Mouse (Mus musculus): ENCODE data around the gene Emilin1. TPM values are rescaled to one million over a fixed set of nuclear protein-coding genes. Genes with fewer than 3 reads are reported as not detected.
A peak's percentile ranks its signal among the peaks of the same experiment; 100 is the strongest.

Emilin1 gene
- total and polyA plus RNA-seq, 3 experiments: 0.11 to 0.63 (median 0.34) TPM

DNA sequence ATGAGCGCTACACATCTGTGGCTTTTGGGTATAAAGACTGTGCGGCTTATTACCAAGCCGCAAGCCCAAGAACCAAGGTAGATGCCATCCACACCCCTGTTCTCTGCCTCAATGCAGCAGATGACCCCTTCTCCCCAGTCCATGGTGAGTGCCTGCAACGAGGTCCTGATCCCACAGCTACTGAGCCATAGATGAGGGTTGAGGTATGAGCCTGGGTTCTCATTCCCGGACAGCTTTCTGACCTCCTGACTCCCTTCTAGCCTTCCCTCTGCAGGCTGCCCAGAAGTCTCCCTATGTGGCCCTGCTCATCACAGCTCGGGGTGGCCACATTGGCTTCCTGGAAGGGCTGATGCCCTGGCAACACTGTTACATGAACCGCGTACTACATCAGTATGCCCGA, 41.4 kb downstream of the Emilin1 start:
- Histone ChIP-seq H3K9ac (ENCODE audit: insufficient read depth, low read depth) (no peak overlapping the region), H3K4me2 (ENCODE audit: insufficient read depth, low read depth, poor library complexity, severe bottlenecking) (no peak overlapping the region), H3K27me3 (replicated peaks) (peaks cover under 1% of the 10 kb centered on the region), H3K36me3 (replicated peaks in 1 of 2; ENCODE audit: control insufficient read depth in 1 of 2, insufficient read depth in 1 of 2, low read length in 1 of 2) (peaks cover 53 to 66% of the 10 kb centered on the region in 2 experiments), H3K79me2 (replicated peaks; ENCODE audit: control insufficient read depth, extremely low read depth, insufficient read depth, poor library complexity, severe bottlenecking) (peaks cover 16% of the 10 kb centered on the region), H3K27ac (ENCODE audit: insufficient read depth, low read depth) (no peak overlapping the region), H3K4me3 (replicated peaks in 1 of 3; ENCODE audit: low read depth in 2 of 3, low read length in 2 of 3, poor library complexity in 1 of 3) (no peak overlapping the region), H3K9me3 (replicated peaks; ENCODE audit: low read length) (peaks cover 5% of the 10 kb centered on the region), H3K4me1 (ENCODE audit: control insufficient read depth in 1 of 2, insufficient read depth in 2 of 2) (peaks cover 10 to 34% of the 10 kb centered on the region in 2 experiments)
- DNase-seq (ENCODE audit: extremely low read depth): no peak
- in situ Hi-C loops (cut with MboI; ENCODE audit: low pct_ligation_motif_present, low pct_unique_long_range_greater_than_20kb, low sequenced_read_pairs) (no loop called here), dilution Hi-C loops (cut with MboI; ENCODE audit: extremely low pct_ligation_motif_present, extremely low pct_unique_long_range_greater_than_20kb, low sequenced_read_pairs) (no loop called here)
- TF ChIP-seq E2F4 (IDR thresholded peaks at IDR 0.05; ENCODE audit: insufficient replicate concordance, low read depth, low read length) (no peak), POLR2A (IDR thresholded peaks at IDR 0.05; ENCODE audit: low read depth, low read length) (peak; percentile 28; the same call in 1 of the 2 replicates)

DNA sequence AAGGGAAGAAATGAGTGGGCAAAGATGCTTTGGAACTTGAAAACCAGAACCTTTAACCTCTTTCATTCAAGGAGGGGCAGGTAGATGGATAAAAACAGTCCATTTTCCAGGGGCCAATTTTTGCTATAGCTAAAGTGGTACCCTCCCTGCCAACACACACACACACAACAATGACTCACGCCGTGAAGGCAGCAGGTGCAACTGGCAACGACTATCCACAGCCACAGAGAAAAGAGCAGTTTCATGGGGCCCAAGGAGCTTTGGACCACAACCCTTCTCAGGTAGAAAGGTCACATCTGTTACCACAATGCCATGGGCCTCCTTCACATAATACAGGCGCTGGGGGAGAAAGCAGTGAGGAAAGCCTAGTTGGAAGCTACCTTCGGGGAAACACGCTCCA, 42.5 kb downstream of the Emilin1 start:
- H3K4me3 ChIP-seq (replicated peaks in 1 of 3; ENCODE audit: low read depth in 2 of 3, low read length in 2 of 3, poor library complexity in 1 of 3): no peak overlapping the region

DNA sequence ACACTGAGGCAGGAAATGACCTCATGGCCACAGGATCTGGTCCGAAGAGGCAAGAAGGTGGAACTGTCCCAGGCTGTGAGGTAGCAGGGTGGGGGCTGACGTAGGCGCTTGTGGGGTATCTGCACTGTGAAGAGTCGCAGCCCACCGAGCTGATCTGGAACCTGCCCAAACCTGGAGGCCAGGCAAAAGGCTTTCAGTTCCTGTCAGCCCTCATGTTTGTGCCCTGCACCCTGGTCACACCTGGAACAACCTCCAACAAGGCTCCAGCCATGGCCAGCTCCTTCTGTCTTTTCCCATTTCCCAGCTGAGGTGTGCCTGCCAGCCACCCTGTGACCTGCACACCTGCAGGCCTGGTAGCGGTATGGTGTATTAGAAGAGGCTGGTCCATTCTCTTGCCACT, 44.7 kb downstream of the Emilin1 start:
- no peak overlapping the region for H3K9ac ChIP-seq (ENCODE audit: insufficient read depth, low read depth)
- no peak overlapping the region for H3K4me2 ChIP-seq (ENCODE audit: insufficient read depth, low read depth, poor library complexity, severe bottlenecking)
- no peak overlapping the region for H3K27ac ChIP-seq (ENCODE audit: insufficient read depth, low read depth)
- no peaks in the 10 kb centered on the region for H3K27me3 ChIP-seq (replicated peaks)
- no peak for DNase-seq (ENCODE audit: extremely low read depth)
- dilution Hi-C loops (cut with MboI; ENCODE audit: extremely low pct_ligation_motif_present, extremely low pct_unique_long_range_greater_than_20kb, low sequenced_read_pairs): no loop called here
- in situ Hi-C loops (cut with MboI; ENCODE audit: low pct_ligation_motif_present, low pct_unique_long_range_greater_than_20kb, low sequenced_read_pairs): no loop called here
- TF ChIP-seq TBP (conservative IDR thresholded peaks at IDR 0.05; ENCODE audit: low read depth, low read length): no peak
- no peak for TF ChIP-seq CHD1 (IDR thresholded peaks at IDR 0.05; ENCODE audit: low read depth, low read length)
- no peak for TF ChIP-seq MEF2A (IDR thresholded peaks at IDR 0.05; ENCODE audit: borderline replicate concordance, low read depth, low read length)
- no peak for TF ChIP-seq ZNF384 (IDR thresholded peaks at IDR 0.05; ENCODE audit: low read depth, low read length)
- TF ChIP-seq NRF1 (IDR thresholded peaks at IDR 0.05; ENCODE audit: low read depth, low read length): no peak
- TF ChIP-seq CTCF (conservative IDR thresholded peaks at IDR 0.05 in 1 of 2, IDR thresholded peaks at IDR 0.05 in 1 of 2; ENCODE audit: low read depth in 2 of 2, low read length in 2 of 2): no peak
- no peak for TF ChIP-seq NELFE (IDR thresholded peaks at IDR 0.05; ENCODE audit: low read depth, low read length)
- no peak for TF ChIP-seq POLR2A (IDR thresholded peaks at IDR 0.05; ENCODE audit: low read depth, low read length)
- TF ChIP-seq CHD2 (IDR thresholded peaks at IDR 0.05; ENCODE audit: low read length): no peak
- no peak for TF ChIP-seq ZKSCAN1 (IDR thresholded peaks at IDR 0.05; ENCODE audit: borderline replicate concordance, low read depth, low read length)
- no peak for TF ChIP-seq ELF1 (IDR thresholded peaks at IDR 0.05; ENCODE audit: low read depth, low read length)
- TF ChIP-seq MYC (IDR thresholded peaks at IDR 0.05; ENCODE audit: low read depth, low read length): no peak
- no peak for TF ChIP-seq USF1 (IDR thresholded peaks at IDR 0.05; ENCODE audit: low read depth, low read length)
- TF ChIP-seq ZMIZ1 (IDR thresholded peaks at IDR 0.05; ENCODE audit: low read depth, low read length): no peak; the same call in 1 of the 2 replicates
- TF ChIP-seq TCF12 (IDR thresholded peaks at IDR 0.05; ENCODE audit: low read depth, low read length): no peak
- TF ChIP-seq MXI1 (IDR thresholded peaks at IDR 0.05; ENCODE audit: low read depth, low read length): no peak
- no peak for TF ChIP-seq USF2 (conservative IDR thresholded peaks at IDR 0.05; ENCODE audit: low read depth, low read length)
- no peak for TF ChIP-seq MAFK (IDR thresholded peaks at IDR 0.05; ENCODE audit: insufficient replicate concordance, low read length)
- no peak for TF ChIP-seq JUN (IDR thresholded peaks at IDR 0.05; ENCODE audit: insufficient read depth, low read depth, low read length)
- H3K9me3 ChIP-seq (replicated peaks; ENCODE audit: low read length): peaks cover 5% of the 10 kb centered on the region
- H3K4me3 ChIP-seq (replicated peaks in 1 of 3; ENCODE audit: low read depth in 2 of 3, low read length in 2 of 3, poor library complexity in 1 of 3): peak overlapping the region in 1 of 3 experiments; percentile 14
- H3K4me1 ChIP-seq (ENCODE audit: control insufficient read depth in 1 of 2, insufficient read depth in 2 of 2): peaks cover 14 to 35% of the 10 kb centered on the region in 2 experiments
- peaks cover 18% of the 10 kb centered on the region for H3K79me2 ChIP-seq (replicated peaks; ENCODE audit: control insufficient read depth, extremely low read depth, insufficient read depth, poor library complexity, severe bottlenecking)
- H3K36me3 ChIP-seq (replicated peaks in 1 of 2; ENCODE audit: control insufficient read depth in 1 of 2, insufficient read depth in 1 of 2, low read length in 1 of 2): peaks cover 48 to 52% of the 10 kb centered on the region in 2 experiments

More for the DNA sequence above, 42.5 kb downstream of the Emilin1 start:
- Histone ChIP-seq H3K36me3 (replicated peaks in 1 of 2; ENCODE audit: control insufficient read depth in 1 of 2, insufficient read depth in 1 of 2, low read length in 1 of 2) (peaks cover 53 to 66% of the 10 kb centered on the region in 2 experiments), H3K4me1 (ENCODE audit: control insufficient read depth in 1 of 2, insufficient read depth in 2 of 2) (peaks cover 10 to 33% of the 10 kb centered on the region in 2 experiments), H3K27ac (ENCODE audit: insufficient read depth, low read depth) (no peak overlapping the region), H3K27me3 (replicated peaks) (no peaks in the 10 kb centered on the region), H3K9me3 (replicated peaks; ENCODE audit: low read length) (peaks cover 5% of the 10 kb centered on the region), H3K4me2 (ENCODE audit: insufficient read depth, low read depth, poor library complexity, severe bottlenecking) (no peak overlapping the region), H3K9ac (ENCODE audit: insufficient read depth, low read depth) (no peak overlapping the region), H3K79me2 (replicated peaks; ENCODE audit: control insufficient read depth, extremely low read depth, insufficient read depth, poor library complexity, severe bottlenecking) (peaks cover 18% of the 10 kb centered on the region)
- DNase-seq (ENCODE audit: extremely low read depth): no peak
- TF ChIP-seq USF1 (IDR thresholded peaks at IDR 0.05; ENCODE audit: low read depth, low read length) (no peak), RAD21 (IDR thresholded peaks at IDR 0.05; ENCODE audit: low read depth, low read length) (no peak), IRF4 (IDR thresholded peaks at IDR 0.05; ENCODE audit: low read depth, low read length) (no peak), JUN (IDR thresholded peaks at IDR 0.05; ENCODE audit: insufficient read depth, low read depth, low read length) (no peak), ZKSCAN1 (IDR thresholded peaks at IDR 0.05; ENCODE audit: borderline replicate concordance, low read depth, low read length) (no peak), MEF2A (IDR thresholded peaks at IDR 0.05; ENCODE audit: borderline replicate concordance, low read depth, low read length) (no peak), ZMIZ1 (IDR thresholded peaks at IDR 0.05; ENCODE audit: low read depth, low read length) (no peak), JUND (conservative IDR thresholded peaks at IDR 0.05; ENCODE audit: low read depth, low read length) (no peak), MAFK (IDR thresholded peaks at IDR 0.05; ENCODE audit: insufficient replicate concordance, low read length) (no peak), MAX (IDR thresholded peaks at IDR 0.05; ENCODE audit: low read length) (no peak), CTCF (conservative IDR thresholded peaks at IDR 0.05 in 1 of 2, IDR thresholded peaks at IDR 0.05 in 1 of 2; ENCODE audit: low read depth in 2 of 2, low read length in 2 of 2) (no peak), SIN3A (IDR thresholded peaks at IDR 0.05; ENCODE audit: low read length) (no peak), KAT2A (IDR thresholded peaks at IDR 0.05; ENCODE audit: insufficient replicate concordance, low read length) (no peak), TBP (conservative IDR thresholded peaks at IDR 0.05; ENCODE audit: low read depth, low read length) (no peak)
- dilution Hi-C loops (cut with MboI; ENCODE audit: extremely low pct_ligation_motif_present, extremely low pct_unique_long_range_greater_than_20kb, low sequenced_read_pairs) (no loop called here), in situ Hi-C loops (cut with MboI; ENCODE audit: low pct_ligation_motif_present, low pct_unique_long_range_greater_than_20kb, low sequenced_read_pairs) (no loop called here)

Measured in CH12.LX (cell line).